Mouse (Mus musculus): Measurements from ENCODE around the gene Atf5.
A peak's percentile ranks its signal among the peaks of the same experiment; 100 is the strongest.

Gene Atf5

DNA sequence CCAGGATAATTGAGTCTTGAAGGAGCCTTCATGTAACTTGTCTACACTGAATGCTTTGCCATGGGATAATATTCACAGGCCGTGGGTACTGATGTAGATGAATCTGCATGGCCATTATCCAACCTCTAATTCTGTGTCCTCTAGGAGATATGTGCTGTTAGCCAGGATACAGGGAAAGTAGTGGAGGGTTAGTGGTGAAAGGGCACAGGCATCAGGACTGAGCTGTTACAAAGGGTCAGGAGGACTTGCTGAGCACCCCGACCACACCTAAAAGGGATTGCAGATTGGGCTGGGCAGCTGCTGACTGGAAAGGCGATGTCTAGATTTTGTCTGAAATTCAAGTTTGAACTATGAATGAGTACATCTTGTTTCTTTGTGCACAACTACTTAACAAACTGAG, 4.1 kb upstream of the Atf5 start:
- no peak for DNase-seq (ENCODE audit: low spot score)

DNA sequence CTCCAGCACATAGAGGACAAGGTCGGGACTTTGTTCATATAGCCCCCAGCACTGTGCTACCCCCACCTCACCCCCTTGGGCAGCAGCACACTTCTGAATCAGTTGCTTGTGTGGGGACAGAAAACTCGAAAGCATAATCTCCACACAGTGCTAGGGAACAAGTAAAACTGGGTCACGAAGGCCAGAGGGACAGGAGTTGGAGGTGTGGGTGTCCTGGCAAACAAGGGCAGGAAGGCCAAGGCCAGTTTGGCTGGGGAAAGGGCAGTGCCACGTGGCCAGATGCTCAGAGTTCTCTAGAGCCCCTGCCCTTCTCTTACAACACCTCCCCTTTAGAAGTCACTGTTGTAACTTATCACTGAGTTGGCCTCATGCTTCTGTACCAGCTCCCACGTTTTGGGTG, 3.4 kb upstream of the Atf5 start:
- DNase-seq (ENCODE audit: low spot score): no peak

DNA sequence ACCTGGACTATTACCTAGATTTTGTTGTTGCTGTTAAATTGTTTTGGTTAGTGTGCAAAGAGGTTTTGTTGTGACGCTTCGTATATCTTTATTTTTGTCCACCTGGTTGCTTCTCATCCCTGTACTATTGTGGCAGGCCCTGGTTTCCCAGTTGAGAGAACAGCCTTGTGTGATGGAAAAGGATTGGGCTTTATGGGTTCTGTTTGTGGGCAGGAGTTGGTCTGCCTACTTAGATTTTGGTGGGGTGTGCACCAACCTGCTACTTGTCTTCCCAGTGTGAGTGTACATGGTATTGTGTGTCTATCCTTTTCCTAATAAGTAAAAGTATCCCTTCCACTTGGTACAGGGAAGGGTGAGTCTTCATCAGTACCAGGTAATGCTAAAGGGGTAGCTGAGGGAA, 2.9 kb upstream of the Atf5 start:
- no peak for DNase-seq (ENCODE audit: low spot score)

DNA sequence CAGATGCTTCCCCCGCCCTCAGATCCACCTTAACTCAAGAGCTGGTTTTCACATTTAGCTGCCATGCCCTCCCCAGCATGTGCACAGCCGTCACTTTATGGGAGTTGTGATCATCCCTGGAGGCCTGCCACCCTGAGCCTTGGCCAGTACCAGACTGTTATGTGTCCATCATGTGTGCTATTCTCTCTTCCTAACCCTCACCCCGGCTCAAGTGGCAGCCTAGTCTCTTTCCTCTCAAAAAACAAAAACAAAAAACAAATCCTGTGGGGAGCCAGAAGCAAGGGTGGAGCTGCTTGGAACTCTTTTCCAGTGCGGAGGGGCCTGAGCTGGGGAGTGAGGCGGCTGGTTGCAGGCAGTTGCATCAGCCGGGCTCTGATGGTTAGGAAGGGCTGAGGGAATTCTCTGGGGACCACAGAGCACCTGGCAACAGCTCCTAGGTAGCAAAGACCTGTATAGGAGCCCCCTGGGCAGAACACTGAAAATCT, 2.3 kb upstream of the Atf5 start:
- DNase-seq (ENCODE audit: low spot score): peak; percentile 71

DNA sequence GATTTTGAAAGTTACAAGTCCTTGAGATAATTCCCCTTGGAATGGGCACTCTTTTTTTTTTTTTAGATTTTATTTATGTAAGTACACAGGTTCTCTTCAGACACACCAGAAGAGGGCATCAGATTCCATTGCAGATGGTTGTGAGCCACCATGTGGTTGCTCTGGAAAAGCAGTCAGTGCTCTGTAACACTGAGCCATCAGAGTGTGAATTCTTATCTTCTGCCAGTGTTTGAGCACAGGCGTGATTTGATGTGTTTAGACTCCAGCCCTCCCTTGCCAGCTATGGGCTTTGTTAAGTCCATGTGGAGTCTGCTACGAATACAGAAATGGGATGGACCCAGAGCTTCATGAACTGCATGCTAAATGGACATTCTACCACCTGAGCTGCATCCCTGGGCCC, 1.7 kb upstream of the Atf5 start:
- DNase-seq (ENCODE audit: low spot score): peak; percentile 4

DNA sequence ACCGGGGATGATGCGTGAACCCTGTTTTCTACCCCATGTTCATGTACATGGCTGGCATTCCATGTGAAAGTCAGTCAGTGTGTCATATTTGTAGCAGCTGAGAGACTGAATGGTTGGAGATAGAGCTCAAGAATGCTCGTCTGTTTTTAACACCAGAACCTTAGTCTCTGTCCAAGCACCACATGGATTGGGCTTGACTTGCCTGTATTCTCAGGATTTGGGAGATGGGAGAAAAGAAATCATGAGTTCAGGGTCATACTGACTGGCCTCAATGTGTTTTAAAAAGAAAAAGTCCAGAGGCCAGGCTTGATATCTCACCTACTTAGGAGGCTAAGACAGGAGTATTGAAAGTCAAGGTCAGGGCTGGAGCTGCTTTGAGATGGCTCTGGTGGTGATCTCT, 983 bp upstream of the Atf5 start:
- DNase-seq (ENCODE audit: low spot score): no peak

DNA sequence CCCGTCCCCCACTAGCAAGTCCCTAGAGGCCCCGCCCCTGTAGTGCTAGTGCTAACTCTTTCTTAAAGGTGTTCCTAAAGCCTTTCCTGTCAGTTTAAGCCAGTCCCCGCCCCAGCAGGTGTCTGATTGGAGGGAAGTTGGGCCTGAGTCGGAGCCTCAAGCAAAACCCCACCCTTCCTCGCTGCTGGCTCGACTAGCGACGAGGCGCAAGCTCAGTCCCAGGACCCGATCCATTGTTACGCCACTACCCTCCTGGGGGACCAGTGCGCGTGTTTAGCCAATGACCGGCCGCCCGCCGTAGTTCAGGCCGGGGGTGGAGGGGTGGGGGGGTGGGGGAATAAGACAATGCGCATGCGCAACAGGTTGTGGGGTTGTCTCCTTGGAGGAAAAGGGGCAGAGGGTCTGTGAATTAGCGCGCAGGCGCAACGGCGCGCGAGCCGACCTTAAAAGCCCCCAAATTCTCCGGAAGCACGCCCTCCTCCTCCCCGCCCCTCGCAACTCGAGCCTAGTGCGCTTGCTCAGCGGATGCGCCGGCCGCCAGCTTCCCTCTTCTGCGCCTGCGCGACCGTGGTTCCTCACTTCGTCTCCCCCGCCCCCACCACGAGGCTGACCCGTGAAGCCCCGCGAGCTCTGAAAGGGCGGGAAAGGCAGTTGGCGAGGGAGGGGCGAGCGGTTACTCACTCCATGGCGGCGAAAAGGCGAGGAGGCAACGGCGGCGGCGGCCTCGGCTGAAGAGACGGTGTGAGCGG, 563 bp downstream of the Atf5 start, which contains the start of the genes Nup62 and Il4i1:
Gene Nup62 (plus strand): TSS at position 368 of the 749 bp plus-strand sequence.
Gene Il4i1 (plus strand): TSS at position 667 of the 749 bp plus-strand sequence.
- DNase-seq (ENCODE audit: low spot score): peak; percentile 99

DNA sequence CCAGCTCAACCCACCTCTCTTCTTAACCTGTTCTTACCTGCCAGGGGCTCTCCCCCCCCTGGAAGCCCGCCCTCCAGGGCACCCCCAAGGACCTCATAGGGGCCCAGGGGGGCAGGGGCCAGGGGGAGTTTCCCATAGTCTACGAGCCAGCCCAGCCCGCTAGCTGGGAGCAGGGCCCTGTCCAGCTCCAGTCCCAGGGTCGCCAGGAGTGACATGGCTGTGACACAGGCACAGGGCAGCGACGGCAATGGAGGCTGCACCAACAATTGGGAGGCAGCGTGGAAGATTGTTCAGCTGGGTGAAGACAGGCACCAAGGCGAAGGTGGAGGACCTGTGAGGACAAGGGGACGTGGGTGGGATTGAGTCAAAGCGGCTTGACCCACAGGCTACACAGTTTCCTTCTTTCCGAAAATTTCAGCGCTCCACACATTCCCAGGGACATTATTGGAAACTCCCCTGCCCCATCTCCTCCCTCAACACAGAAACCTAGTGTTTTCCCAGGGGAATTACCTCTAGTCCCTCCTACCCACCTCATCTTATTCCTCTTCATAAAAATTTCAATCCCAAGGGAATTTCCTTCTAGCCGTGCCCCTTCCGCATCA, 1.4 kb downstream of the Atf5 start:
- DNase-seq (ENCODE audit: low spot score): peak; percentile 4

DNA sequence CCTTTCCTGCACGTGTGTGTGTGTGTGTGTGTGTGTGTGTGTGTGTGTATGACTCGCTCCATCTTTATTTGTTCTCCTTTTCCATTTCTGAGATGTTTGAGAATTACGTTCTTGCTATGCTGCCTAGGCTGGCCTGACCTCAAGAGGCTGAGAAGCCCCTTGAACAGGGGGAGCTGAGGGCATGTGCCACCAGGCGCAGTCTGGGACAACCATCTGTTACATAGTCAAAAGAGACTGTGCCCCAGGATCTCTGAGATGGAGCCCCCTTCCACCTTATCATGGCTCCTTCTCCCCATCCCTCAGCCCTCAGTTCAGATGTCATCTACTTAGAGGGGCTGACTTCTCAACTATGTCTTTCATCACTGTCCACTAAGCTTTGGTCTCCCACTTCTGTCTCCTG, 2.0 kb downstream of the Atf5 start:
- DNase-seq (ENCODE audit: low spot score): no peak

DNA sequence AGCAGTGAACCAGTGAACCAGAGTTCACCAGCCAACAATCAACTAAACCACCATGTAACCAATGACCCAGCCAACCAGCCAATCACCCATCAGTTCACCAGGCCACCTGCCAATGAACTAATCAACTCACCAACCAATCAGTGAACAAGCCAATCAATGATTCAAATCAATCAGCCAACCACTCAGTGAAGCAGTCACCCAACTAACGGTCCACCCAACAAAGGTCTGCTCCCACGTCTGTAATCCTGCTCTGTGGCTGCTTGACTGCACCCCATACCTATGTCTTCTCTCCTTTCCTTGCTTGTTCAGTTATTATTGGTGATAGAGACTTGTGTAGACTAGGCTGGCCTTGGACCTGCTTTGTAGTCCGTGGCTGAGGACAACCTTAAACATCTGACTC, 2.5 kb downstream of the Atf5 start:
- DNase-seq (ENCODE audit: low spot score): no peak

DNA sequence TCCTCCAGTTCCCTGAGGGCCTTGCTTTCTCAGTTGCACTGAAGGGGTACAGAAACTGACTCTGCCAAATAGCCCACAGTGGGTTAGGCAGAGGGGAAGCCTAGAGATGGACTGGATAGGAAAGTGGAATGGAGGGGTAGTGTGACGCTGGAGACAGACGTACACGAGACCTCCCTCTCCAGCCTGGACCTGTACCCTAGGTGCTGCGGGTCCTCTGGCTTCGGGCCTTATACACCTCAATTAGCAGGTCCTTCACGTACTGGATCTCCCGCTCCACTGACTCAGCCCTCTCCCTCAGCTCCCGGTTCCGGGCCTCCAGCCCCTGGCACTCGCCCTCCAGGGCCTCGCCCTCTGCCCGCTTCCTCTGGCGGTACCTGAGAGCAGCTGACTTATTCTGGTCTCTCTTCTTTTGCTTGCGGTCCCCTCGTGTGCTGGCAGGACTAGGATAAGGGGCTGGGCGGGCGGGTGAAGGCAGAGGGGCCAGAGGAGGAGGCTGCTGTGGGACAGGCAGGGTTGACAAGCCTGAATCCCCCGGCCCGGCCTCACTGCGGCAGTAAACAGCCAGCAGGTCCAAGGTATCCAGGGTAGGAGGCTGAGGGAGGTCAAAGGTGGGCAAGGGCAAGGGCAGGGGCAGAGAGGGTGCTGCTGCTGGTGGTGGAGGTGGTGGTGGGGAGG, 3.7 kb downstream of the Atf5 start:
- no peak for DNase-seq (ENCODE audit: low spot score)

DNA sequence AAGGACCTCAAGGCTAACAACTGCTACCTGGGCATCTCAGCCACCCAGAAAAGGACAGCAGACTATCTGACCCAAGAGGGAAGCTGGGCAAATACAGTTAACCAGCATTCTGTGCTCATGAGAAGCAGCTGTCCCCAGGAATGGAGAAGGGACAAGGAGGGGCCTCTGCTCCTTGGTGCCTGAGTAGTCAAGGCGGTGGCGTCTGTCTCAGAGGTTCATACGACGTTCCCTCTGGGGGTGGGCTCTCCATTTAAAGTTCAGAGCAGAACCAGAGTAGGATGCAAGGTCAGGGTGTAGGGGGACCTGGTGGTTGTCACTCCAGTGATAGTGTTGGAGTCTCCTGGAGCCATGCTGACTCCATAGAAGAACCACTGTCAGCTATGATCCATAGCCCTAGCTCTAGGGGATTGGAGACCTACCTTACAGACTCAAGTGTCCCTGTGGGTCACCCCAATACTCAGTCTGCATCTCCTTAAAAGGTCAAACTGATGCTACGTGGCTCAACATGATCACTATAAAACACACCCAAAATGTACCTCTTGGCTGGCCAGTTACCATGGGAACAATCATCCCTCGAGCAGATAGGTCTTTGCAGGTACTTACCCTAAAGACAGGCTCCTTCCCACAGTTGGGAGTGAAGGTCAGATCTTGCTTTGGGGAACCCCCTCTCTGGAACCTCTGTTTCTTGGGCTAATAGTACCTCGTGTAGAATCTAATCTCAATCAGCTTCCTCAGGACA, 5.5 kb downstream of the Atf5 start:
- no peak for DNase-seq (ENCODE audit: low spot score)

DNA sequence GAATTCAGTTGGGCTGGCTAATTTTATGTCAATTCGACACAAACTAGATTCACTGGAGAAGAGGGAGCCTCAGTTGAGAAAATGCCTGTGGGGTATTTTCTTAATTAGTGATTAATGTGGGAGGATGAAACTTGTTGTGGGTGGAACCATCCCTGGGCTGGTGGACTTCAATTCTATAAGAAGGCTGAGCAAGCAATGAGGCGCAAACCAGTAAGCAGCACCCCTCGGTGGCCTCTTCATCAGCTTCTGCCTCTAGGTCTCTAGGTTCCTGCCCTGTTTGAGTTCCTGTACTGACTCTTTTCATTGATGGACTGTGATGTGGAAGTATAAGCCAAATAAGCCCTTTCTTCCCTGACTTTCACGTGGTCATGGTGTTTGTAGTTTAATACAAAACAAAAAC, 6.1 kb downstream of the Atf5 start:
- no peak for DNase-seq (ENCODE audit: low spot score)

DNA sequence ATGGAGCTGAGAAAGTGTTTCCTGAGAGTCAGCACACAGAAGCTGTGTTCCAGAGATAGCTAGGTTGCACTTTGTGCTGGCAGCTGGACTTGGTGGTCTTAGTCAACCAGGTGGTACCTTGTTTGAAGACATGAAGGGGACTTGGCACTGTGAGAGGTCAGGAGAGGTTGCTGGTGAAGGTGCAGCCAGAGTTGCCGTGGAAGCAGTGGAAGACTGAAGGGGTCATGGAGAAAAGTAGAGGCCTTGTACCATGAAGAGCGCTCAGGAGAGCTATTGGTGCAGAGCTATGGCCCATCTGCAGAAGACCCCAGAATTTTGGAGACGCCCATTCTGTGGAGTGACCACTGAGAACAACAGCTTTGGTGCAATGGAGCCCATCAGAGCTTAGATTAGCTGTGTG, 7.0 kb downstream of the Atf5 start:
- peak; percentile 1 for DNase-seq (ENCODE audit: low spot score)

DNA sequence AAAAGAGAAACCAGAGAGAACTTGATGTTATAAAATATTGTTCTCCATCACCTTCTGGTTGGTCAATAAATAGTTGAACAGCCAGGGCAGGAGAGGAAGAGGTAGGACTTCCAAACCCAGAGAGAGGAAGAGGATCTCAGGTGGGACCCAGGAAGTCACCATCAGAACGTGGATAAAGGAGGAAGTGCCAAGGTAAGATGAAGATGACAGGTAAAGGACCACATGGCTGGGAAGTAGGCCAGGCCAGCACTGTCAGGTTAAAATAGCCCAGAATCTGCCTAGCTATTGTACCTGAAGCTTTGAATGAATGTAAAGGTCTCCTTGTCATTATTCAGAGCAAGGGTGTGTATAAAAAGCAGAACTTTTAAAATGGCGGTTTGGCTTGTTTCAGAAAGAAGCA, 7.5 kb downstream of the Atf5 start:
- DNase-seq (ENCODE audit: low spot score): peak; percentile 0

DNA sequence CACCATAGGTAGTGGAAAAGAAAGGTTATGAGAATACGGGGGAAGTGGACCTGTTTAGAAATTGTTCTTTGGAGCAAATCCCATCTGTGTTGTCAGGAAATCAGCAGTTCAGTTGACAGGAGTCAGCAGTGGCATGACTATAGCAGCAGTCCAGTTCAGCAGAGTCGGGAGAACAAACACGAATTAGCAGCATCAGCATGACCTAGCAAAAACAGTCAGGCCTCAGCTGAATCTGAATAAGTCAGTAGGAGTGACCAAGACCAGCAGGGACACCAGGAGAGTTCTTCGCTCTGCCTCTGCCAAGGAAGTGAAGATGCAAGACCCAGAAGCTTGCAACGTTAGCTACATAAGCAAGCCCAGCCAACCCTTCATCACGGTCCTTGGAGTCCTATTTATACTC, 23.7 kb downstream of the Atf5 start:
- no peak for DNase-seq (ENCODE audit: low spot score)

DNA sequence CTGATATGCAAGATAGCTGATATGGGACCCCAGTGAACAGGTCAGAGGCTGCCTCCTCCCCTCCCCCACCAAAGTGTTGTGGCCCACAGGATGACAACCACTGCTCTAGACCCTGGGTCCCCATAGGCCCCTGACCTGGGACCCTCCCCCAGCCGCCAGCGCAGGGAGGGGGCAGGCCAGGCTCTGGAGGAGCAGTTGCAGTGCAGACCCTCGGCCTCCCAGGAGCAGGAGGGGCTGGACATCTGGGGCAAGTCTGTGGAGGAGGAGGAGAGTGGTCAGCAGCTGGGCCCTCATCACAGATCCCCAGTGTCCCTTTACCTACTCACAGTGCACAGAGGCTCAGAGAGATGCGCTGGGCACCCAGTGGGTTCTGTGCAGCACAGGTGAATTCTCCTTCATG, 26.4 kb downstream of the Atf5 start:
- no peak for DNase-seq (ENCODE audit: low spot score)

DNA sequence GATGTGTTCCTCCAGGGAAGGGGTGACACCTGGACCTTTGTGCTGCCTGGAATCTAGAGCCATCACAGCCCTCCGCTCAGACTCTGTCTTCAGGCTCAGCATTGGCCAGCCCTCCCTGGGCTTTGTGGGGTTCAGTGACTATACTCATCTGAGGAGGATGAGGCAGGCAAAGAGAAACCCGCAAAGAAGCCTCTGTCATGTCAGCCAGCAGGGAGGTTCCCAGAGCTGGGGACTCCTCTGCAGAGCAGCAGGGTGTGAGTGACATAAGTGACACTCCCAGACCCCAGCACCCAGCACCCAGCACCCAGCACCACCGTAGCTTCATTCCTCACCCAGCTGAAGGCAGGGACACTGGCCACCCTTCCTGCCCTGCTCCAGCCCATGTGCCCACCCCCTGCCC, 26.9 kb downstream of the Atf5 start:
- DNase-seq (ENCODE audit: low spot score): no peak

DNA sequence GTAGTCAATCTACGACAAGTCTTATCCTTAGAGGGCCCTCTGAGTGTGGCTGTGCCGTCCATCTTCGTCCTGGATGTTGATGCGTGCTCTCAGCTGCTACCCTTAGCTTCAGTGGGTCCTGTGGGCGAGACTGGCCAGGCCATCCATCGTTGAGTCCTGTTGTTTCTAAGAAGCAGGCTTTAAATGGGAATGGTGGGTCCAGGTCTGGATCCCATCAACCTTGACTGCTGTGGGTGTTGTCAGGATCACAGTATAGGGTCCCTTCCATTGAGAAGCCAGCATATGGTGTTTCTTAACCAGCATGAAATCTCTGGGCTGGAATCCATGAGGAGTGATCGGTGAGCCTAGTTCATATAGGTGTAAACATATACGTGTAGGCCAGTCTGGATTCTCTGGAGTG, 36.4 kb downstream of the Atf5 start:
- DNase-seq (ENCODE audit: low spot score): no peak

DNA sequence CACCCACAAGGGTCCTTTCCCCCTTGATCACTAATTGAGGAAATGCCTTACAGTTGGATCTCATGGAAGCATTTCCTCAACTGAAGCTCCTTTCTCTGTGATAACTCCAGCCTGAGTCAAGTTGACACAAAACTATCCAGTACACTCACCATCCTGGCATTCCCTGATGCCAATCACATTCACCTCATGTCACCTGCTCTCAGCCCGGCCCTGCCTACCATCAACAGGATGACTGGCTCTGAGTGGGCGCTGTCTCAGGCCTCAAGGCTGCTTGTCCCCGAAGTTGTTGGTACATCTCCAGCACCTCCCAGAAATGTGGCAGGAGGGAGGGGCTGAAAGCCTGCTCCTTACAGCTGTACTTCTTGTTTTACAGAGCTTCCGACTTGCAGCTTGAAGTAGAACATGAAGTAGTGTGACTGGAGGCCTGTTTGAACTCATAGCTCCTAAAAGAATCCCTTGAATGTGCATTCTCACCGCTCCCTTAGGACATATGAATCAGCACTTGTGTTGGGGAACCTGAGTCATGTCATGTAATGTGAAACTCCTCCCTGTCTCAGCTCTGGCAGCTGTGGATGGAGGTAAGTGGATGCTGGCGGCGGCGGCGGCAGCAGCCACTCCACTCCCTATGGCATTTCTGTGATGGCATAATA, 39.5 kb downstream of the Atf5 start:
- DNase-seq (ENCODE audit: low spot score): no peak

DNA sequence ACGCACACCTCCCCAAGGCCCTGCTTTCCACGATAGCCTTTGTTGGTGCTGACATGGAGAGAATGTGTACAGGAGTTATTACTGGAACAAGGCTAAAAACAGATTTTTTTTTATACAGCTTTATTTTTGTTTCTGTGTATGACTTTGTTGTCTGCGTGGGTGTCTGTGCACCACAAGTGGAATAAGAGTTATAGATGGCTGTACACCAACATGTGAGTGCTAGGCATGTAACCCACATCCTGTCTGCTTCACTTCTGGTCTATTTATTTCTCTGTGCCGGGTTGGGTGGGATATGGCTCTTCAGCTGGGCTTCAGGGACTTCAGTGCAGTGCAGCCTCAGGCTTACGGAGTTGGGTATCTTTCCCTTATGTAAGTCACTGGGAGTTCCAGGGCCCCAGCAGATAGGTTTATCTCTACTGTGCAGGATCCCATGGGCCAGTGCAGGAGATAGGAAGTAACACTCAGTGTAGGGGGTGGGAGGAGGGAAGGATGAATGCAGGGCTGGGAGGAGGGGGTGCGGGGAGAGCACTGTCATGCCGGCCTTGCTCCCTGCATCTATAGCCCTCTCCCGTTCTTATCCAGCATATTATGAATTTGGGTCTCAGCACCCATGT, 43.8 kb downstream of the Atf5 start:
- no peak for DNase-seq (ENCODE audit: low spot score)

All from urinary bladder, postnatal 25 days (tissue).